Mouse (Mus musculus): ENCODE measurements around the gene Lrrc20. TPM values are rescaled to one million over a fixed set of nuclear protein-coding genes. Genes with fewer than 3 reads are reported as not detected.

Lrrc20 gene
- polyA plus RNA-seq, 1 experiment: 4.6 TPM

GRCm38 (mm10) chr10:61482771-61483170, 7.2 kb downstream of the Lrrc20 start:
- Histone ChIP-seq H3K36me3 (ENCODE audit: control insufficient read depth, insufficient read depth, low read length) (no peaks in the 10 kb centered on the region), H3K27ac (ENCODE audit: insufficient read depth, low read depth, low read length) (no peak overlapping the region), H3K27me3 (replicated peaks; ENCODE audit: control insufficient read depth, insufficient read depth, low read length) (no peaks in the 10 kb centered on the region), H3K4me3 (ENCODE audit: insufficient read depth, low read depth, low read length) (no peak overlapping the region), H3K4me1 (ENCODE audit: control insufficient read depth, insufficient read depth, low read length) (no peaks in the 10 kb centered on the region)
- TF ChIP-seq CTCF (conservative IDR thresholded peaks at IDR 0.05; ENCODE audit: insufficient read depth, insufficient read length, low read depth, low read length) (no peak), POLR2A (IDR thresholded peaks at IDR 0.05; ENCODE audit: low read depth, low read length) (no peak)
- 87% methylated on average over 7 of the region's 7 CpGs for WGBS
- DNase-seq: no peak

- Histone ChIP-seq H3K4me1 (ENCODE audit: control insufficient read depth, insufficient read depth, low read length) (no peaks in the 10 kb centered on the region), H3K27ac (ENCODE audit: insufficient read depth, low read depth, low read length) (no peak overlapping the region), H3K36me3 (ENCODE audit: control insufficient read depth, insufficient read depth, low read length) (no peaks in the 10 kb centered on the region), H3K27me3 (replicated peaks; ENCODE audit: control insufficient read depth, insufficient read depth, low read length) (no peaks in the 10 kb centered on the region), H3K4me3 (ENCODE audit: insufficient read depth, low read depth, low read length) (no peak overlapping the region)
- 83% methylated on average over 11 of the region's 11 CpGs for WGBS
- TF ChIP-seq POLR2A (IDR thresholded peaks at IDR 0.05; ENCODE audit: low read depth, low read length) (no peak), CTCF (conservative IDR thresholded peaks at IDR 0.05; ENCODE audit: insufficient read depth, insufficient read length, low read depth, low read length) (no peak)
- no peak for DNase-seq
Observed at GRCm38 (mm10) chr10:61484801-61485200, 9.2 kb downstream of the Lrrc20 start.

GRCm38 (mm10) chr10:61486551-61487339, 11.1 kb downstream of the Lrrc20 start:
- Histone ChIP-seq H3K4me1 (ENCODE audit: control insufficient read depth, insufficient read depth, low read length) (no peaks in the 10 kb centered on the region), H3K27ac (ENCODE audit: insufficient read depth, low read depth, low read length) (no peak overlapping the region), H3K36me3 (ENCODE audit: control insufficient read depth, insufficient read depth, low read length) (no peaks in the 10 kb centered on the region), H3K4me3 (ENCODE audit: insufficient read depth, low read depth, low read length) (no peak overlapping the region), H3K27me3 (replicated peaks; ENCODE audit: control insufficient read depth, insufficient read depth, low read length) (no peaks in the 10 kb centered on the region)
- no peak for DNase-seq
- TF ChIP-seq POLR2A (IDR thresholded peaks at IDR 0.05; ENCODE audit: low read depth, low read length): no peak
- TF ChIP-seq CTCF (conservative IDR thresholded peaks at IDR 0.05; ENCODE audit: insufficient read depth, insufficient read length, low read depth, low read length): no peak
- WGBS: 72% methylated on average over 8 of the region's 8 CpGs

GRCm38 (mm10) chr10:61488522-61489110, 13.0 kb downstream of the Lrrc20 start:
- WGBS: 85% methylated on average over 6 of the region's 6 CpGs

GRCm38 (mm10) chr10:61491573-61491972, 16.0 kb downstream of the Lrrc20 start:
- TF ChIP-seq POLR2A (IDR thresholded peaks at IDR 0.05; ENCODE audit: low read depth, low read length) (no peak), CTCF (conservative IDR thresholded peaks at IDR 0.05; ENCODE audit: insufficient read depth, insufficient read length, low read depth, low read length) (no peak)

More at GRCm38 (mm10) chr10:61488522-61489110, 13.0 kb downstream of the Lrrc20 start:
- Histone ChIP-seq H3K36me3 (ENCODE audit: control insufficient read depth, insufficient read depth, low read length) (no peaks in the 10 kb centered on the region), H3K27me3 (replicated peaks; ENCODE audit: control insufficient read depth, insufficient read depth, low read length) (no peaks in the 10 kb centered on the region), H3K27ac (ENCODE audit: insufficient read depth, low read depth, low read length) (no peak overlapping the region), H3K4me1 (ENCODE audit: control insufficient read depth, insufficient read depth, low read length) (no peaks in the 10 kb centered on the region), H3K4me3 (ENCODE audit: insufficient read depth, low read depth, low read length) (no peak overlapping the region)
- no peak for DNase-seq
- TF ChIP-seq POLR2A (IDR thresholded peaks at IDR 0.05; ENCODE audit: low read depth, low read length) (no peak), CTCF (conservative IDR thresholded peaks at IDR 0.05; ENCODE audit: insufficient read depth, insufficient read length, low read depth, low read length) (no peak)

GRCm38 (mm10) chr10:61492040-61492439, 16.4 kb downstream of the Lrrc20 start:
- peak; percentile 94 for TF ChIP-seq CTCF (conservative IDR thresholded peaks at IDR 0.05; ENCODE audit: insufficient read depth, insufficient read length, low read depth, low read length)
- no peak for TF ChIP-seq POLR2A (IDR thresholded peaks at IDR 0.05; ENCODE audit: low read depth, low read length)
- 12% methylated on average over 11 of the region's 11 CpGs for WGBS
- 0 out of 2 replicates have a peak, but pooled peaks cover 4% of the 10 kb centered on the region for H3K4me1 ChIP-seq (ENCODE audit: control insufficient read depth, insufficient read depth, low read length)
- H3K27ac ChIP-seq (ENCODE audit: insufficient read depth, low read depth, low read length): no peak overlapping the region
- no peak overlapping the region for H3K4me3 ChIP-seq (ENCODE audit: insufficient read depth, low read depth, low read length)
- no peaks in the 10 kb centered on the region for H3K36me3 ChIP-seq (ENCODE audit: control insufficient read depth, insufficient read depth, low read length)
- no peaks in the 10 kb centered on the region for H3K27me3 ChIP-seq (replicated peaks; ENCODE audit: control insufficient read depth, insufficient read depth, low read length)
- peak; percentile 83 for DNase-seq

More at GRCm38 (mm10) chr10:61491573-61491972, 16.0 kb downstream of the Lrrc20 start:
- WGBS: 48% methylated on average over 8 of the region's 8 CpGs
- H3K4me1 ChIP-seq (ENCODE audit: control insufficient read depth, insufficient read depth, low read length): 0 out of 2 replicates have a peak, but pooled peaks cover 4% of the 10 kb centered on the region
- no peak overlapping the region for H3K4me3 ChIP-seq (ENCODE audit: insufficient read depth, low read depth, low read length)
- H3K36me3 ChIP-seq (ENCODE audit: control insufficient read depth, insufficient read depth, low read length): no peaks in the 10 kb centered on the region
- H3K27ac ChIP-seq (ENCODE audit: insufficient read depth, low read depth, low read length): no peak overlapping the region
- DNase-seq: no peak
- no peaks in the 10 kb centered on the region for H3K27me3 ChIP-seq (replicated peaks; ENCODE audit: control insufficient read depth, insufficient read depth, low read length)

GRCm38 (mm10) chr10:61495461-61495860, 19.9 kb downstream of the Lrrc20 start:
- TF ChIP-seq POLR2A (IDR thresholded peaks at IDR 0.05; ENCODE audit: low read depth, low read length) (no peak), CTCF (conservative IDR thresholded peaks at IDR 0.05; ENCODE audit: insufficient read depth, insufficient read length, low read depth, low read length) (no peak)
- no peaks in the 10 kb centered on the region for H3K36me3 ChIP-seq (ENCODE audit: control insufficient read depth, insufficient read depth, low read length)
- H3K4me1 ChIP-seq (ENCODE audit: control insufficient read depth, insufficient read depth, low read length): 0 out of 2 replicates have a peak, but pooled peaks cover 4% of the 10 kb centered on the region
- DNase-seq: no peak
- peak overlapping the region; percentile 66 for H3K27ac ChIP-seq (ENCODE audit: insufficient read depth, low read depth, low read length)
- no peaks in the 10 kb centered on the region for H3K27me3 ChIP-seq (replicated peaks; ENCODE audit: control insufficient read depth, insufficient read depth, low read length)
- H3K4me3 ChIP-seq (ENCODE audit: insufficient read depth, low read depth, low read length): no peak overlapping the region
- WGBS: 79% methylated on average over 4 of the region's 4 CpGs

All from kidney, adult 2 months (tissue).